Mouse (Mus musculus): ENCODE results near the gene 1110059E24Rik.
A peak's percentile ranks its signal among the peaks of the same experiment; 100 is the strongest.

1110059E24Rik gene

DNA sequence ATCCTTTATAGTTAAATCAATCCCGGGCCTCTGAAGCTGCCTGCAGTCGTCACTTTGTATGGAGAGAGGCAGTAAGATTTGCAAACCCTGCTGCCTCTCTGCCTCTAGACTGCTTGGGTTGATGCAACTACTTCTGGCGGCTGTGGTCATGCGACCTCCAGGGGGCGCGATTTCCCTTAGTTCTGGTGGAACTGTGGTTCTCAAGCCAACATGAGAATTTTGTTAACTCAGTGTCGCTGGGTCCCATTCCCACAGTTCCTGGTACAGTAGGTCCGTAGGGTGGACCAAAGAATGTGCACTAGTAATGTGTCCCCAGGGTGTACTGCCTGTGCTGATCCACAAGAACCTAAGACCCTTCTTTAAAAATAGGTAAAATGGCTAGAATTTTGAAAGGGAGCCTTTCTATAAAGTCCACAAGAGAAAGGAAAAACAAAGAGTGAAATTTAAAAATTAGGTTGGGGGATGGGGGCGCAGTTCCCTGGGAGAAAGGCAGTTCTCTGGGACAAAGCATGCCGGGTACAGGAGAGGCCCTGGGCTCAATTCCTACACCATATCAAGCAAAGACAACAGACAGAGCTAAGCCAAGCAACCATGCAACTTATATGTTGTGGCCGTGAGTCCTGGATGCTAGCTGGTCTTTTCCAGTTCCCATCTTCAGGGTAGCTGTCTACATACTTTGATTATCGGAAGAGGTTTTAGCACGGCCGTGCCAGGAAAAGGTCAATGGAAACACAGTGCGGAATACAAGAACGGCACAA, 81.4 kb downstream of the 1110059E24Rik start:
- DNase-seq = peak; percentile 90 to 98

DNA sequence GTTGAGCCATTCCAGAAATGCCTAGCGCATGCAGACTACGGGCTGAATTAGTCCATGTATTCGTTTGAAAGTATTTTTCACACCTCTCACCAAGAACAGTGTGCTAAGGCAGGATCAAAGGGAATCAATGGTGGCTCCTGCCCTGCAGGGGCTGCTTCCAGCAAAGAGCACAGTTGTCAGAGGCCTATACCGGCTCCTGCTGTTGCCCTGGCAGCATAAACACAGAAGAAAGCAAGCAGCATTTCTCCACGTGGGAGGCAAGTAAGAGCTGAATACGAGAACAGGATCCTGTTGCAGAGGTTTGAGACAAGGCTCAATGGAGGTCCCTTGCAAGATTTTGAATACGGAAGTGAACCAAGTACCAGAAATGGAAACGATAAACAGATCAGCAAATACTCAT, 82.0 kb downstream of the 1110059E24Rik start:
- no peak for DNase-seq

GRCm38 (mm10) chr19:21568528-21569185, 84.1 kb downstream of the 1110059E24Rik start:
- DNase-seq = no peak

DNA sequence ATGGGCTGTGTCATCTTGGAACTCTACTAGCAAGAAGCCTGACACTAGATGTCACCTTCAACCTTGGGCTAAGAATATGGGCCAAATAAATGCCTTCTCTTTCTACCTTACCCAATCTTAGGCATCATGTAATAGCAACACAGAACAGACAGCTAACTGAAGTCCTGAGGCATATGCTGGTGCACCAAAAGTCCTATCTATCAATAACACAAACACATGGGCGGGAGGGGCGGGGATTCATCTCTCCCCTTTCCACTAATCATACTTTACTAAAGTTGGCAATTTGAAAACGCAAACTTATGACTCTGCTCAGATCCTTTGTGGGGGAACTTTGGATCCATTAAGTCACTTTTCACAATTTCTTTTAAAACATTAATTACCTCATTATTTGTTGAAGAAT, 84.8 kb downstream of the 1110059E24Rik start:
- DNase-seq = no peak

DNA sequence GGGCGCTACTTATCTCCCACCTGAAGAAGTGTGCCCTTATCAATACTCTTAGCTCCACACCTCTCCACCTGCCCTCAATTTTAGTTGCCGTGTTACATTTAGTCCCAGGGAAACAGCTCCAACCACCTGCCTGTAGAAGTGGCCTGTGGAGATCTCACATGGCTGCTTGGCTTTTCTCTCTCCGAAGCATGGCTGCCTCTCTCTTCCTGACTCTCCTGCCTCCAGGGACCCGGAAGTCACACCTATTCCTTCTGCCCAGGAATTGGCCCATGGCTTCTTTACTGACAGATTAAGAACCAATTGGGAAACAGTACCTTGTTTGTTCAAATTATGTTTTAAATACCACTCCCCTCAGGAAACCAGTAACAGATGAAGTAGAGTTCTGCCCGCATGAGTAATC, 86.3 kb downstream of the 1110059E24Rik start:
- DNase-seq = no peak

GRCm38 (mm10) chr19:21564461-21564797, 88.3 kb downstream of the 1110059E24Rik start:
- no peak for DNase-seq

GRCm38 (mm10) chr19:21563789-21564460, 88.9 kb downstream of the 1110059E24Rik start:
- peak; percentile 72 to 89 for DNase-seq

DNA sequence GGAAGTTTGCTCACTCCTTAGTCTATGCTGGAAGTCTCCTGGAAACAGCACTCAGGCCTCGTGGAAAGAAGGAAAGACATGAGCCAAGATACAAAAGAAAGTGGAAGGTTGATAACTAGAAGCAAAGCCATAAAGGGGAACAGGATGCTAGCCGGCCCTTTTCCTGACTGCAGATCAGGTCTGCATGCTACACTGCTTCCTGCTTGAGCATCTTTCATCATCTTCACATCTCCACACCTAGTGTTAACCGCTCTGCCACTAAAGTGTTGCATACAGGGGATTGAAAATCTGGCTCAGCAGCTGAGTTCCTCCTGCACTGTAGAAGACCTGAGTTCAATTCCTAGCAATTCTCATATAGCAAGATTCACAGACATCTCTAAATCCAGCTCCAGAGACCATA, 89.8 kb downstream of the 1110059E24Rik start:
- DNase-seq = no peak

DNA sequence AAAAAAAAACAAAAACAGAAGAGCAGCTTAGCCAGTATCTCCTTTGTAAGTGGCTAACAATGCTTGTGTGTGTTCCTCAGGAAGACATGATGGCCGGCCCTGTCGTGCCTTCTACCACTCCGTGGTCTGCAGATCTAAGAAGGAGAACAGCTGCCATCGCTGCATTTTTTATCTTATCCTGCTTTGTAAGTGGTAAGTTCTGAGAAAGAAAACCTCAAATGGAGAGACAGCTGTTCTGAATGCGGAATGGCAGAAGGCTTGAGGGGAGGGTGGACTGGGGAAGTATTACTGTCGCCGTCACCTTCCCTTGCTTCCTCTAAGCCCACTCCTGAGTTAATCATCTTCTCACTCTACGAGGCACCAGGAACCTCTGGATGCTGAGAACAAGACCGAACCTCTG, 100.0 kb downstream of the 1110059E24Rik start:
- DNase-seq = no peak

DNA sequence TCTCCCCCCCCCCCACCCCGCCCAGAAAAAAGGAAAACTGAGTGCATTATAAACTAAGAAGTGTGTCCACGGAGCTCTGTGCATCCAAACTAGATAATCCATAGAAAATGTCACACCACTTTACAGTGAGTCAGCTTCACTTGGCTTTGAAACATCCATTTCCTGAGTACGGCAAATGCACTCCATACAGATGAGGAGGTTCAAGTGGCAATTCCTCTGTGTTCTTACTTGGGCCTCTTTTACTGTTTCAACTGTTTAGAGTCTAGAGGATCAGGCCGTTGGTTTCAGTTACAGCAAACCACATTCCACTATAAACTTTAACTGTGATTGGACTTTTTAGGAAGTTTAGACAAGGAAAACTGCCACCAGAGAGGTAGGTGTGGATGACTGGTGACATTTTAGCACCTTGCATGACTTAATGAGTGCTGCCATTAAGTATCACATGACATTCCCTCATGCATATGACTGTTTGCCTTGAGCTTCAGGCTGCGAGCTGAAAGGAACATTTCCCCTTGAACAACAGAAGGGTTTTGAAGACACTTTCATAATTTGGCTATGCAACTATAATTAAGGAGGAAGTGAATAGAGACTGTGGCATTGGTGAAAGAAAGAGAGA, 100.7 kb downstream of the 1110059E24Rik start:
- no peak for DNase-seq

- no peak for DNase-seq
These were observed 103.1 kb downstream of the 1110059E24Rik start for GRCm38 (mm10) chr19:21549713-21550112.

DNA sequence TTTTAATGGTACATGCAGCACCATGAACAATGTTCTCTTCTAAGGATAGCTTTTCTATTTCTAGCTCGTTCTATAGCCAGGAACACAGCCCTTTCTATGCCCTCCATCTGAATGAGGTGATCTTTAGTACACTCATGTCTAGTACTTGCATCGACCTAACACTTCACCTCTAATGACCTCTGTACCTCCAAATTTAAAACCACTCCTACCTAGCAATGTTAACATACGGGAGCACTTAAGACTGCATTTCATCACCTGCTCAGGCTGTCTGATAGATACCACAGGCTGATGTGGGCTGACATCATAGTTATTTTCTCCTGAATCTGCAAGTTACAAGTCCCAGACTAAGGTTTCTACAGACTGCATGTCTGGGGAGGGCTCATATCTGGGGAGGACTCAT, 103.8 kb downstream of the 1110059E24Rik start:
- DNase-seq = no peak

DNA sequence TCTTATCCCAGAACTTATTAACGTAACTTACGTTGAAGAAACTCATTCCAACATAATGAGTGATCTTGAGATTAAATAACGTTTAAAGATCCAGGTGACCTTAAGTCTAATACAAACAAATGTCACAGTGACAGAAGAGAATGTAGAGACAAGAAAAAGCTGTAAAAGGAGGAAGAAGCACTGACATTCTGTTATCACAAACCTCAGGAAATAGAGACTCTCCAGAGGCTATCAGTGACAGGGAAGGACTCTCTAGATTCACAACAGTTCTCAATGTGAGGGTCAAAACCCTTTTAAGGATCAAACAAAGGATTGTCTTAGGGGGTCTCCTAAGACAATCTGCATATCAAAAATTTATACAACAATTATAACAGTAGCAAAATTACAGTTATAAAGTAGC, 115.7 kb downstream of the 1110059E24Rik start:
- no peak for DNase-seq

Measured in kidney, postnatal 36 days (tissue).